Mouse (Mus musculus): ENCODE results near the gene Apol6. TPM values are rescaled to one million over a fixed set of nuclear protein-coding genes. Genes with fewer than 3 reads are reported as not detected.

Apol6 gene
- polyA plus RNA-seq (2012; fragmentation: generic; extraction: Trizol): 1 to 10 TPM in 1 of 2 experiments, under 1 TPM in 1; 0.04 to 3.6 TPM

DNA sequence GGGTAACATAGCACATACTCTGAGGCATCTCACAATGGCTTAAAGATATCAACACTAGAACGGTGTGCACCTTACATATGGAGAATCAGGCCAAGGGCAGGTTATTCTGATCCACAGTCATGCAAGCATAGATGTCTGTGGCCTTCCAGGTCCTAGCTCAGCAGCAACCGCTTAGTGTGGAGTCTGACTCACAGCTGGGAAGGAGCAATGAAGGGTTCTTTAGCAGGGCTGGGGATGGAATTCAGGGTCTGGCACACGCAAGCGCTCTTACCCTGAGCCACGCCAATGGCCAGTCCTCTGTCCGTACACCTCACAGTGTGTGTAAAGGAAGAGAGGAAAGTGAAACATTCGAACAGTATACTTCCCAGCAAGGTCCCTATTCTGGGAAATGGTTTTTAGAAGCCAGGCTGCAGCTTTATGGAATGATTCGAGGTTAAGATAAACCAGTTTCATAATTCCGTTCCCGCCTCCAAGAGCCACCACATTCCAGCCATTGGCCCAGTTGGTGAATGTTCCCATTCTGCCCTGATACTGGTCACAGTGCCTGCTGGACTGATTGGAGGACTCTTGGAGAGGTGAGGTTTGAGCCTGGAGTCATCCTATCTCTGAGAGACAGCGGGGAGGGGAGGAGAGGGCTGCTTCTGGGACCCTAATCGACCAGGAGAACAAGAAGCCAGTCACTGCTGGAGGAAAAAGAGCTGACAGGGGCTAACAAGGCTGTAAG lies at the start of gene Apol6:
Gene Apol6, plus strand, starts transcription at position 133 of the 724 bp plus-strand sequence.

DNA sequence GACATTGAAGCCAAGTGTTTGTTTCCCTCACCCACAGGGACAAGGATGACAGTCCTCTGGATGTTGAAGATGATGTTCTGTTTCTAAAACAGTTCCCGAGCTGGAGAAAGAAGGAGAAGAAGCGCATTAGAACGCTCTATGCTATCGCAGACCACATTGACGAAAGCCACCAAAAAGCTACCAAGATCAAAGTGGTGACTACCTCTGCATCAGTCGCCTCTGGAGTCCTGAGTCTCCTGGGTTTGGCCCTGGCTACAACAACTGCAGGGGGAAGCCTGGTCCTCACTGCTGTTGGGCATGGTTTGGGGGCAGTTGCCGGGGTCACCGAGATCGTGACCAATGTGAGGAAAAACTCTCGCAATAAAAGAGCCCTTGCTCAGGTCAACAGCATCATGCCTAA lies 6.0 kb downstream of the Apol6 start, which contains the start of gene Mb:
Gene Mb, minus strand, starts transcription at position 101 of the 400 bp plus-strand sequence.

Other genes starting within 250 kb of the Apol6 start
- 1 to 10 TPM in 1 of 2 experiments, under 1 TPM in 1; 0.96 to 8.9 TPM for gene Zfp251, start 173.3 kb upstream of the Apol6 start, polyA plus RNA-seq (2012; fragmentation: generic; extraction: Trizol)
- 1 to 10 TPM; 1.3 to 6.6 TPM for gene Zfp7, start 165.5 kb upstream of the Apol6 start, polyA plus RNA-seq (2012; fragmentation: generic; extraction: Trizol)
- gene Gm49527, start 165.4 kb upstream of the Apol6 start, polyA plus RNA-seq (2012; fragmentation: generic; extraction: Trizol): under 1 TPM; 0.13 to 0.25 TPM
- gene Zfp647, start 119.3 kb upstream of the Apol6 start, polyA plus RNA-seq (2012; fragmentation: generic; extraction: Trizol): 1 to 10 TPM in 1 of 2 experiments, under 1 TPM in 1; 0.63 to 5.2 TPM
- 10 to 100 TPM; 40.0 to 68.6 TPM for gene 1110038F14Rik, start 96.2 kb upstream of the Apol6 start, polyA plus RNA-seq (2012; fragmentation: generic; extraction: Trizol)
- under 1 TPM in 1 of 2 experiments, not detected in 1; 0.30 TPM for gene Mb, start 5.9 kb downstream of the Apol6 start, polyA plus RNA-seq (2012; fragmentation: generic; extraction: Trizol)

Data from C3H10T1/2 (cell line).